Mouse (Mus musculus) liver, embryonic 14.5 days (tissue): Measurements from ENCODE around the gene Zyx.

Experiments
- CTCF ChIP-seq: IDR thresholded peaks from 2 replicates; pipeline ENCODE4 v1.5.1; 2016; ENCODE audit warnings: antibody characterized with exemption, low read depth, control low read depth
- EP300 ChIP-seq: IDR thresholded peaks from 2 replicates; pipeline ENCODE4 v1.6.1; 2016; ENCODE audit warnings: antibody characterized with exemption, low read depth

DNA sequence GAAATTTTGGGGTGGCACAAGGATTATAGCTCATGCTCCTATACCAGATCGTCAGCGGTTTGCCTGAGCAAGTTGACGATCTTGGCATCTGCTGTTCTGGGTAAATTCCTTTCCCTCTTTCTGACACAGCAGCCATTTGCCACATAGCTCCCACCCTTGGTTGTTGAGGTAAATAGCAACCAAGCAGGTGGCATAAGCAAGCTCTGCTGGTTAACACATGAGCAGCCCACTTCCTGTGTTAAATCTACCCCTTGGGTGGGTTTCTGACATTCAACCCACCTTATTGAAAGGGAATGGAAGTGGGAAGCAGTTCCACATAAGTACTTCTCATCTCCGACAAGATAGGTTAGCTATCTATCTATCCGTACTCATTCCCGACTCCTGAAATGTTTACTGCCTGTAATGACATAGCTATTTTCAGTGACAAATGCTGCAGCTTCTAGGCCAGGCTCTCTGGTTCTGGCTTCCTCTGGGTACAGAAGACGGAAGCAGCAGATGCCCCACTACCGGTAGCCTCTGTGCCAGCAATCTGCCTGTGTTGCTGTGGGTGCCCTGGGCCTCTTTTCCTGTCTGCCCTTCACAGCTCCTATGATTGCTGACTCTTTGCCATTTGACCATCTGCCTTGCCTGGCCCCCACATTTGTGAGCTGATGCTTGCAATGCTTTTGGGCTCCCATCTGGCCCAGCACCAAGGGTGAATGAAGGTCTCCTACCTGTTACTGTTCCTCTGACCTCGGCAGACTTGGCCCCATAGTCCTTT, 5.9 kb upstream of the Zyx start:
- no peak for TF ChIP-seq CTCF
- TF ChIP-seq EP300, result no peak
